Mouse (Mus musculus): ENCODE measurements at regions not wholly inside any gene's neighbourhood (a gene's known extent, or its start where the extent isn't known, plus 50 kb on each side); places are given as distances from the start of the nearest gene placed in this dataset.
"Not testable (repeated sequence)": the region's sequence is repeated elsewhere in the genome, so short reads cannot be mapped to it uniquely, and the experiment has no call there.

DNA sequence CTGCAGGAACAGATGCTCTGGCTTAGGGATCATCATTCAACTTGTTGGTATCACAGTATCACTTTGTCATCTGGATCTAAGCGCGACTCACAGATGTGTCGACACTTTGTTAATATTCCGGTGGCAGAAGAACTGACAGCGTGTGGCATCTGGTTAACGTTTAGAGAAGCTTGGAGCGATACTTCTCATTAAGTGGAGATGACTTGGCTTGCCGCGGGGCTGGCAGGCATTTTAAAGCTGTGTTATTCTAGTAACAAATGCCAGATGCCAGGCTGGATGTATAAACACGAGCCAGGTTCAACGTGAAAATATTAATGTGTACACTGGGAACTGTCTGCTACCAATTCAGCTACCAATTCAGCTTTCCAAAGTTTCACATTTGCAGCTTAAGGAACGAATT lies 430.3 kb upstream of the Dab2 start:
- DNase-seq (ENCODE audit: low spot score in 2 of 2), result no peak

DNA sequence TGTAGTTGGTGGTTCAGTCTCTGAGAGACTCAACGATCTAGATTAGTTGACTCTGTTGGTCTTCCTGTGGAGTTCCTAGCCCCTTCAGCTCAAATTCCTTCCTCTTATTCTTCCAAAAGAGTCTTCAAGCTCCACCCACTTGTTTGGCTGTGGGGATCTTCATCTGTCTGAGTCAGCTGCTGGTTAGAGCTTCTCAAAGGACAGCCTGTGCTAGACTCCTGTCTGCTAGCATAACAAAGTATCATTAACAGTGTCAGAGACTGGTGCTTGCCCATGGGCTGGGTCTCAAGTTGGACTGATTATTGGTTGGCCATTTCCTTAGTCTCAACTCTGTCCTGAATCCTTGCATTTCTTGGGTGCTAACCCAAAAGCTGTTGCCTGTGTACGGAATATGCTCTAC lies 429.7 kb upstream of the Dab2 start:
- DNase-seq (ENCODE audit: low spot score in 2 of 2), result no peak

DNA sequence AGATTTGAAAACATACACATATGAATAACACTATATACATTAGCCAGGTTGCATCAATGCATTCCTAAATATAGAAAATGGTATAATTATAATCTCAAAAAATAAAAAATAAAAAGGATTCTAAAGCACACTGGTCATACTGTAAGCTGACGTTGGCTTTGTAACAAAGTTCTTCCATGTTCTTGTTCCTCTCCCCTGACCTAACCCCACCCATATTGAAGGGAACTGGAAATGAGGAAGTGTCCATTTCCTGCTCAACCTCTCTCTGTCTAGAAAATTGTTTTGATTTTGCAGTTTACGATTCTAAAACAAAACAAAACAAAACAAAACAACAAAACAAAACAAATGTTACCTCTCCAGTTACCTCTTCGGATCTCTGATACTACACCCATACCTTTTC lies 427.5 kb upstream of the Dab2 start:
- DNase-seq (ENCODE audit: low spot score in 2 of 2), result no peak

DNA sequence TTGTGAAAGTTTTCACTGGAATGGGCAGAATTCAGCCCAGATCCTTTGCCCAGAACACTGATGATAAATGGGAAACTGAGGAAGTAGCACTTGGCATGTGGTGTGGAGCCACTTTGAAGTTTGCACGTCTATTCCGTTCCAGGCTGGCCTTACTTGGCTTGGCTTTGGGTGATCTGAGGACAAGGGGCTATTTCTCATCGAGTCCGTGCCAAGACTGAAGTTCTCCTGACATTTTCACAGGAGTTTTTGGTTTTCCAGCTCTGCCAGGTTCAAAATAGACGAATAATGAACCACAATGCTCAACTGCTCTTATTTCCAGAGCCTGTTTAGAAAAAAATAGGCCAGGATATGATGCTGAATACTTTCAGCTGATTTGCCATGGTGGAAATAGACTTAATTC lies 421.8 kb upstream of the Dab2 start:
- no peak for DNase-seq (ENCODE audit: low spot score in 2 of 2)

DNA sequence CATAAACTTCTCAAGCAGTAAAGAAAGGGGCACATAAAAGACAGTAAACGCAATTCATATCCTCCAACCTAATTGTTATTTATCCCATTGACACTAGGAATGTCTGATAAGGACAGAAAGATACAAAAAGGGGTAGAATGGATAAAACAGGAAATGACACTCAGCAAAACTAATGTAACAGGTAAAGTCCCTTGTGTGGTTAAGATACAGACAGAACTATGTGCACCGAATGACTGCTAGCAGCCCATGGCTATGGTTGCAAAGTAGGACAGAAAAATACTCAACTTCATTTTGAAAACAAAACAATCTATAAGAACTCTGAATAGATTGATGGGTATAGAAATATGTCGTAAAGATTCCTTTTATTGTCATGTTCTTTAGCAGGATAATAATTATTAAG lies 408.4 kb upstream of the Dab2 start:
- DNase-seq (ENCODE audit: low spot score in 2 of 2), result no peak

DNA sequence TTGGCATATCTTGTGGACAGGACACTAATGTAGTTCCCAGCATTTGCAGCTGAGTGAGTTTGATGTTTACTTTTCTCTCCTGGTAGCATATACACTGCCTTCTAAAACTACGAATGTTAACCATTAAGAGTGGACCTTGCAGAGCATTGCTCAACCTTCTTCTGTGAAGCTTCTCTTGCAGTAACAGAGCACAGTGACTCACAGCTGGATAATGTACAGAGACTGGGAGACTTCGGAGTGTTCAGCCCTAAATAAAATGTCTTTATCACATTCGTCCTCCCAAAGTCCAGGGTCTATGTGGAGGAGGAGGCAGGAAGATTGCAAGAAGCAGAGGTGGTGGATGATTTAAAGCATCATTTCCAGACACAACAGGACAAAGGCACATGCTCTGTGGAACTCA lies 407.6 kb upstream of the Dab2 start:
- DNase-seq (ENCODE audit: low spot score in 2 of 2), result no peak

DNA sequence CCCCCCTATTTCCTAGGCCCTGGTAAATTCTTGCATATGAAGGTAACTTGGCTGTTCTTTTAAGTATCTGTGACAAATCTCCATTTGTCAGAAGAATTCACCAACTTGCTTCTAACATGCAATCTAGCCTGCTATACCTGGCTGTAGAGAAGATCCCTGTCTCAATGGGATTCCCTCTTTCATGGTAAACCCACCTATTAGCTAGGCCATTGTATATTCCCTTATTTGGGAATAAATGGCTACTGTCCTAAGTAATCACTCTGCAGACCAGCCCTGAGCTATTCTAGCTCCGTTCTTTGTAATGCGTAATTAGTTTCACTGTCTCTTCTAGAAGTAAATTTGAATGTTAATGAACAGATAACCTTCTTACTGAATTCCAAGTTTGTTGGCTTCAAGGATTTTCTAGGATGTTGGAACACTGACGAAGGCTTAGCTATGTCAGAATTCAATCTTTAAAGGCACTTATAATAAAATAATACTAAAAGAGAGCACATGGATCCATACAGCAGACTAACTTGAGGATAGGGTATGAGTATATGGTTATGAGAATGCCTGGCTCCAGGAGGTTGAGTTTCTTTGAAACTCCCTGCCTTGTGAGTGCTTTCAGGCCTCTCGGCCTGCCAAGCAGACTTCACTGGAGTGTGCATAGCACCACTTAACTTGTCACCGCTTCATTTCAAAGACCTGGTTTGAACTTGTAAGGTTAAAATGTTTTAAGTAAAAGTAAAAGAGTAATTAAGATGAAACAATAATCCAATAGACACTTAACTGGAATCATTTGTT lies 403.7 kb upstream of the Dab2 start:
- DNase-seq (ENCODE audit: low spot score in 2 of 2), result not testable (repeated sequence)

DNA sequence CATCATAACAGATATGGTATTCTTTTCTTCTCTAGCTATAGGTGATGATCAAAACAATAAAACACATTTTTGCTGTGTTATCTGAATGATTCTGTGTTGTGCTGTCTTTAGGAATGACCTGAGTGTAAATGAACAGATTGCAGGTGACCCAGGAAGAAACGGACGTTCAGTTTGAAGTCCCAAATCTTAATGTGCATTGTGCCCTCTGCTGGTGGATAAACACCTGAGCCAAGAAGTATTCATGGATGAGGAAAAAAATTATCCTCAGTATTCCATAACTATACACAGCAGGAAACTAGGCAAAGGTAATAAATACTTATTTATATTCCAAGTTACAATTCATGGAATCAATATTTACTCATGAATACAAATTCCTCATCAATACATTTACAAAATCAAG lies 384.3 kb upstream of the Dab2 start:
- DNase-seq (ENCODE audit: low spot score in 2 of 2), result peak in 1 of 2 experiments; percentile 5

DNA sequence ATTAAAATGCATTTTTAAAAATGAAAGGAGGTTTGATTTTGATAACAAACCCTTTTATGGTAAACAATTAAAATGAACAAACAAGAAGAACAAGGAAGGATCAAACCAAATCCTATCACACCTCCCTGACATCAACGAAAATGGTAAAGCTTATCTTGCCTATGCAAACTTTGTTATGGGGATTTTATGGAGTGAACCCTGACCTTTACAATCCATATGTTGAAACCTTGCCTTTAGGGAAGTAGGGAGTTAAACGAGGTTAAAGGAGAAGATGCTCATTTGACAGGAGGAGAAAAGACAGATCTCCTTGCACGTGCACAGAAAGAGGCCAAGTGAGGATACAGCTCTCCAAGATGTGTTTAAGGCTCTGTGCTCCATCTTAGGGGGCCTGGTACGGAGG lies 379.5 kb upstream of the Dab2 start:
- no peak for DNase-seq (ENCODE audit: low spot score in 2 of 2)

DNA sequence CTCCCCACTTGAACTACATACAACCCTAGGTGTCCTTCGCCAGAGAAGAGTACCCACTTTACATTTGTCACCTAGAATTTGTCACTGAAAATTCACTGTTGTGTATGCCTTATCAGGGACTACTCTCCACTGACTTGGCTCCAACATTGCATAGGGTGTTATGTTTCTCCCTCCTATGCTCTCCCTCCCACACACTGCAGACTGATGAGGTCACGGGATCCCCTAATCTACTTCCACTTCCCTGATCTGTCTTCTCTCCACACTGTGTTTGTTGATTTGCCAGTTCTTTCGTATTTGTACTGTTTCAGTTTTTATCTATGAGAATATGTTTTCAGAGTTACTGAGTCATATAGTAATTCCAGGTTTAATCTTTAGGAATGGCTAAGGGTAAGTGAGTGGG lies 371.8 kb upstream of the Dab2 start:
- DNase-seq (ENCODE audit: low spot score in 2 of 2), result no peak

DNA sequence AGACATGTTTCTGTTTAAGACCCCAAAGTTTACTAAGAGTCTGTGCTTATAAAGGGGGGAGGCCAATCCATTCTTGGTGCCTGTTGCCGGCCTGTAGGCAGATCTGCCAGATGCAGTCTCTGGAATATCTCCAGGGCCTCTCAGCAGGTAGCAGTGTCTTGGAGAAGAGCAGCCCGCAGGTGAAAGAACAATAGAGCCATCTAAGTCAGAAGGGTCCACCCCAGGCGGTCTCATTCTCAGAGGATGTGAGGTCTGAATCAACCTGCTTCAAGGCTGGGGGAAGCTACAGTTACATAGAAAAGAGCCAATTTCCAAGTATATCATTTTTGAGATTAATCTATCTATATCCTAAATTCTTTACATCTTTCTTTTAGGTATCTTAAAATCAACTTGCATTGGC lies 366.0 kb upstream of the Dab2 start:
- no peak for DNase-seq (ENCODE audit: low spot score in 2 of 2)

DNA sequence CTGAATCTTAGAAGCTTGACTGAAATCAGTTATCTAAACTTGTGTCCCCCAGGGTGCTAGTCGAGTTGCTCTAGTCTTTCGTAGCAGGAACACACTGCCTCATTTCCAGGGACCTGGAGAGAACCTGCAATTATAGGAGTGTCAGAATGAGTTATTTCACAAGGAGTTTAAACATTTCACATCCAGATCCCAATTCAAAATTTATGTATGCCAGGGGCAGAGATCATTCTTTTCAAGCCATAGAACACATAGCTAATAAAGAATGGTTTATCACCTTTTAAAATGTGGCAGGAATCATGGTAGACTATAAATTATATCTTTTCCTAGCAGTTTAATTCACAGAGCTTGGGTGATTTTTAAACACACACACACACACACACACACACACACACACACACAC lies 358.6 kb upstream of the Dab2 start:
- no peak for DNase-seq (ENCODE audit: low spot score in 2 of 2)

DNA sequence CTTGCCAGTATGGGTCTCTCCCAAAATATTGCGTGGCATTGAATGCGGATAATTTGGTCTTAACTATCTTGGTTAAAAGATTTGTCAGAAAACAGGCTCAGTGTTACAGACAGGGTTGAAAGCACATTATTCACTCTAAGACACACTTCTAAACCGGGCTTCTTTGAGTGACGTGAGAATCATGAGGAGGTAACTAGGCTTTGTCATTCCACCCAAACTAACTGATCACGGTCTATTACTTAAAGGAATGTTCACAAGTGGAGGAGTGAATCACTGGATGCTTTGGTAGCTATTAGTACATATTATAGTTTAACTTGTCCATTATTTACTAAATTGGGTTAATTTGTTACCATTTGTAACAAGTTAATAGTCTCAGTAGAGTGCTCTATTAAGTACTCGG lies 352.9 kb upstream of the Dab2 start:
- DNase-seq (ENCODE audit: low spot score in 2 of 2), result no peak

DNA sequence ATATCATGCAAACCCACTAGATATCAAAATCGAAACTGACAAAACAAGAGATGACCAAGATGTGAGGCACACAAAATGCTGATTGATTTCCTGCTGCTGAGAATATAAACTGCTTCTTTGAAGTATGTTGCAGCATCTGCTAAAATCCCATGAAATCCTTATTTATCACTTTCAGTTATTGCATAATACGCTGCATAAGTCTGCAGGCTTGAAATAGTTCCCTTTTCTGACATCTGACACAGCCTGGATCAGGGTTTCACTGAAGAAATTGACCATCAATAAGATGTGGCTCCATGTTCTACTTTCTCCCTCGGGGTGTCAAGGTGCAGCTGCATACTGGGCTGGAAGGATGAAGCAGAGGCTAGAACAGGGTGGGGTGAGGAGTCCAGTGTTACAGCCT lies 348.7 kb upstream of the Dab2 start:
- no peak for DNase-seq (ENCODE audit: low spot score in 2 of 2)

DNA sequence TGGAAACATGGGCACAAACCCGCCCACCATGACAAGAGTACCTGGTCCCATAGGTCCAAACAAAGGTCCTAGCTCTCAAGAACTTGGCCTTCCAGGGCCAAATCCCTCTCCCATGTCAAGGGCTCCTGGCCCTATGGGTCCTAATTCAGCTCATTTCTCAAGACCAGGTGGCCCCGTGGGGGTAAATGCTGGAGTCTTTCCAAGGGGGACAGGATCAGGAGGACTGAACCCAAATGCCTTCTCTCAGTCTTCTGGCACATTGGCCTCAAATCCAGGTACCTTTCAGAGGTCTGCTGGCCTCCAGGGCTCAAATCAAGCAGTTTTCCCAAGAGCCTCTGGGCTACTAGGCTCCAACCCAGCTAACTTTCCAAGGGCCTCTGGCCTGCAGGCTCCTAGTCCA lies 347.9 kb upstream of the Dab2 start:
- not testable (repeated sequence) for DNase-seq (ENCODE audit: low spot score in 2 of 2)

DNA sequence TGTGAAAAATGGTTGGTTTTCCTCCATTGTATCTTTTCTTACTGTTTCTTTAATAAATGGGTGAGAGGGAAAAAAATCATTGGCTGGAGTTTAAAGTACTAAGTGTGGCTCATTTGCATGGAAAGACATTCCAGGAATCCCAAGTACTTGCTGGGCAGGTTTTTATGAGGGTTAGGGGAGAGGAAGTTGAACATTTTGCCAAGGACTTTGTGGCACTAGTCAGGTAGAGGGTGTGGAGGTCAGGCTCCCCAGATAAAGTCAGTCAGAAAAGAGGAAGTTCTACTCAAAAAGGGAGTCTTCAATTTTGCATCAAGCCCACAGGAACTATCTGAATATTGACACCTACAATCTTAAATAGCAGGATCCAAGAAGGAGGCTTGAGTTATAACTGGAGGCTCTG lies 346.5 kb upstream of the Dab2 start:
- DNase-seq (ENCODE audit: low spot score in 2 of 2), result no peak

DNA sequence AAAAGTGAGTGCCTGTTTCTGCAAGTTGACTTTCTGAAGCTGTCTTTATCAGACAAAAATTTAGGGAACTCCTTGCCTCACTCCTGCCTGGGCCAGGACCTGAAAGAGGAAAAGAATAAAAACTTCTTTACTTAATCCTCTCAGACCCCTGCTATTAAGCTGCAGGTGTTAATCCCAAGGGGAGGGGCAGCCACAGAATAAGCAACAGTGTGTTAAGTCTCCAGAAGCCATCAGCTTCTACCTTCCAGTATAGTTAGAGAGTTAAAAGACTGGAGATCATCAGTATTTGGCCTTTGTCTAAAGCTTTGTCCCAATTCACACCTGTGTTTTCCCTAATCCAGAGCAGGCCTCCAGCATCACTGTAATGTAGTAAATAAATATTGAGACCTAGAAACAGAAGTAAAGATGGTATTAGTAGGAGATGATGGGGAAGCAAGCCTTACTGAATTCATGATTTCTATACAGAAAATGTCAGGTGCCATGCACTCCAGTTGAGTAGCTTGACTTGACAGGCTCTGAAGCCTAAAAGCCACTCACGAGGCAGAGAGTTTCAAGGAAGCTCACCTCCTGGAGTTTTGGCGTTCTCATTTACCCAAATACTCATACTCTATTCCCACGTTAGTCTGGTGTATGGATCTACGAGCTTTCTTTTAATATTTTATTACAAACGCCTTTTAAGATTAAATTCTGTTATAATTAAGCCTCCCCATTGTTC lies 308.1 kb upstream of the Dab2 start:
- no peak for DNase-seq (ENCODE audit: low spot score in 2 of 2)

DNA sequence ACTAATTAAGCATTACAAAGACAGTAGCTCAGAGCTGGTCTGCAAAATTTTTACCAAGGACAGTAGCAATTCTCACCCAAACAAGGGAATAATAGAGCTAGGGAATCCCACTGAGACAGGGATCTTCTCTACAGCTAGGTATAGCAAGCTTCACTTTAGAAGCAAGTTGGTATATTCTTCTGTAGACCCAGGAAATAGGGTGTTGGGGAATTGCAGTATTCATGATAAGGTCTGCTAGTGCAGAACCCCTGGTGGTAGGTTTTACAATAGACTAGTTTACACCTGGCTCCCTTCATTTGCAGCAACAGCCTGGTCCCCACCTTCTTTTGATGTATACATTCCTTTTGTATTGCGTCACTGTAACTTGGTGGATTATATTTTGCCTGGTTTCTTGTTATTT lies 307.4 kb upstream of the Dab2 start:
- not testable (repeated sequence) for DNase-seq (ENCODE audit: low spot score in 2 of 2)

DNA sequence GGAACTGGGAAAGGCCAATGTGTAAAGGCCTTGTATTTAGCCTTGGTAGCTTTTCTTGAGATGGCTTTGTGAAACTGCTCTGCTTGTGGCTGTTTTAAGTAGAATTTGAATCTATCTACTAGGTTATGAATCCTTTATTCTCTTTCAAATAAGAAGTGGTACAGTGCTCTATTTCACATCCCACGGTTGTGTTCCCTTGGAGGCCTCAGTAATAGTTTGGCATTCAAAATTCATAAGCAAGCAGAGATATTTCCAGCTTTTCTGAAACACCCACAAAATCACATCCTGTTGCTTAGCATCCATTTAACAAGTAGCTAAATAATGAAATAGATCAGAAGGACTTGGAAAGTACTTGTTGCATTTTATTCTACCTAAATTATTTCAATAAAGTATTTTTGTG lies 298.8 kb upstream of the Dab2 start:
- DNase-seq (ENCODE audit: low spot score in 2 of 2), result no peak

DNA sequence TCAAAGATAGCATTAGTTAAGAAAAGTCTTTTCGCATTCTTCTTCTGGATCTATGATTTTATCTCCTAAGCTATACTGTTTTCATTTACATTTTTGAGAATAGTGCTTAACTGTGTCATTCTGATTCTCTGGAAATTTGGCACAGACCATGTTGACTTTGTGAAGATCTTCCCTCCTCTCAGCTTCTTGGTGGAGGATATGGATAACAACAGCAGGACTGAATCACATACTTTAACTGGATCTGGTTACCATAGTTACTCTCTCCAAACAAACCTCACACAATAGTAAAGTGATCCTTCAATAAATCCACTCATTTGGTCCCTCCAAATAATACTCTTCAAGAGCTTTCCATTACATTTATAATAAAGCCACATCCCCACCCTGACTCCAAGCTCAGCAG lies 298.2 kb upstream of the Dab2 start:
- no peak for DNase-seq (ENCODE audit: low spot score in 2 of 2)

DNA sequence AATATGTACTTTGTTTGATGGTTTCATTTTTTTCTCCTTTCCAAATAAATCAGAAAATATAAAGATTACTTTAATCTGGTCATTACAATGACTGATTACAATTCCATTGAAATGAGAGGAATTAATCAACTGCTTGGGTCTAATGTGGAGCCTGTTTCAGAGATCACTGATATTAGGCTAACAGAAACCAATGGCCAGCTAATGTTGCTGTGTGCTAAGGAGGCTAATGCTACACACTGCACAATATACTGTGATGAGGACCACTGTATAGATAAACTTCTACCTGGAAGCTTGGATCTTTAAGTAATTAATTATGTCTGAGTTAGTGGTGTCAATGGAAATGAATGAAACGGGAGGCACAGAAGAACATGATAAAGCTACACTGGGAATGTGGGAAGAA lies 284.6 kb upstream of the Dab2 start:
- no peak for DNase-seq (ENCODE audit: low spot score in 2 of 2)

DNA sequence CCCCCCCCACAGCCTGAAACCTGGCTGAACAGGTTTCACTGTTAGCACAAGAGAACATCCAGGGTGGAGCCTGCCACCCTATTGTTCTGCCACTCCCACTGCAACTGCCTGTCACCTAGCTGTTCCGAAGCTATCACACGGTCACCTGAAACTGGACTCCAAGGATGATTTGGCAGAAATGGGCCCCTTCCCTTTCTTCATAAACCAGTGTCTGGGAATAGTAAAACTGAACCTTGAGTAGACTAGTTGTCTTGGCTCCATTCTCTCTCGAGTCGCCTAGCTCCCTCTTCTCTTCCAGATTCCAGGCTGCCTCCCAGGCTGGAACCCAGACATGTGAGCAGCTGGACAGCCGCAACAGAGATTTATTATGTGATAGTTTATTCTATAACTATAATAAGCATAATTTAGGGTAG lies 282.9 kb upstream of the Dab2 start:
- DNase-seq (ENCODE audit: low spot score in 2 of 2), result no peak

DNA sequence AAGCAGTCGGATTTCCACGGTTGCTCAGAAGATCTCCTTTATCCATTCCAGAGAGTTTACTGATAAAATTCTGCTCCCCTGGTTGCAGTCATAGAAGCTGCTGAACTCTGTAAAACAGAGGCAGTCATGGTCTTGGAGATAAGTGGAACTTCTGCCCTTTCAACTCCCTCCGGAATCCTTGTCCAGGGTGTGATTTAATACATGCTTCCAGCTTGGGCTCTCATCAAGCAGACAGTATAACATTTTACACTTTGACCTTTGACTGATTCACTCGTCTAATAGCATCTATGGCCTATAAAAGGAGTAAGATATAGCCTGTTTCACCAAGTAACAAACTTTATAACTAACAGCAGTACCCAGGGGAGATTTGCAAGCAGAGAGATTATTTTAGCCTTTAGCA lies 274.0 kb upstream of the Dab2 start:
- DNase-seq (ENCODE audit: low spot score in 2 of 2), result no peak

DNA sequence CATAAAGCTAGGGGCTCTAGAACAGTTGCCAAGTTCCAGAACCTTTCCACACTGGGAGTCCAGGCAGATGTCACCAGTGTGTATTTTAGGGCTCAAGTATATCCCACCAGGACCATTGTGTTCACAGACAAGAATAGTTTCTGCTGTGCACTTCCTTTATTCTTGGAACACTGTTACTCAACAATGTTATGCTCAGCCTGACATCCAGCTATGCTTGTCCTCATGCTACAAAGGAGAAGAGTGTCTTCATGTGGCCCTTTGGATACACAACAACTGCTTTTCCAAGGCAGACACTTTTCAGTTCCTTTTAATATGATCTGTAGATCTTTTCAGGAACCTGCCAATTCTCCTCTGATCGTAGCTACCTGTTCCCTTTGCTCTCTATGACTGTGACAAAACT lies 270.4 kb upstream of the Dab2 start:
- DNase-seq (ENCODE audit: low spot score in 2 of 2), result no peak

Measured in frontal cortex, postnatal 25 days (tissue).